Mouse (Mus musculus): ENCODE results near the gene 2010111I01Rik. TPM values are rescaled to one million over a fixed set of nuclear protein-coding genes. Genes with fewer than 3 reads are reported as not detected.

Gene 2010111I01Rik
- total RNA-seq, 2 experiments from 2014 or later = 70.2 to 83.1 TPM

DNA sequence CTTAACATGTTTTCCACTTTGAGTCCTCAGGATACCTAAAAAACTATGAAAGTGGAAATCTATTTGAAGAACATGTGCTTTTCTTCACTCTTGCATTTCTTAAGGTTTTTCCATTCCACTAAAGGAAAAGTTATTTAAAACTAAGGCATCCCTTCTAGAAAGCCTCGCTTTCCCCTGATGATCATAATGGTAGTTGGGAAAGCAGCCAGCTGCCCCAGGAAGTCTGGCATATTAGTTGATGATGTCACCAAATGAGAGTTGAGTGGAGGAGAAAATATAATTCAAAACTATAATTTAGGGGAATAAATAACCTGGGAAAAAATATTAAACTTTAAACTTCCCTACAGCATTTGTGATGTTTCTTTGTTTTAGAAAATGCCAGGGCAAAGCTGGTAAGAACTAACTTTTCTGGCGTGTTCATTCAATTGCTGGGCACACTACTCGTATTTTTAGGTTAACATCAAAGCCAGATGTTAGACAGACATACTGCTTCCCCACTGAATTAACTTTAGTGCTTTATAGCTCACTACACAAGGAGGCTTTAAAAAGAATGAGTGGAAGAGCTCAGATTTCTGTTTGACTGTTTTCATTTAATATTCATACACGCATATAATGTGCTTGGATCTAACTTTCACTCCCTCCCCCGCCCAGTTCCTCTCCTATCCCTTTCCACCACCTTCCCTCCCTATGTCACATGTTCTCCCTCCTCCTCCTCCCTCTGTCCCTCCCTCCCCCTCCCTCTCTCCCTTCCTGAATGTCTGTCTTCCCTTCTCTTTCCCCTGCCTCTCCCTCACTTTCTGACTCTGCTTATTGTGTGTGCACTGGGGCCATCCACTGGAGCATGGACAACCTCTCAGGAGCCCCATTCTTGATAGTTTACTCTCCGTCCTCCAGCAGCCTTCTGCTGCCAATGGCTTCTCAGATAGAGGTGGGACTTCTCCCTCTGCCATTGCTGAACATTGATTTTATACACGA, 58.8 kb downstream of the 2010111I01Rik start:
- no peak for DNase-seq (ENCODE audit: low spot score in 2 of 2)

- no peak for DNase-seq (ENCODE audit: low spot score in 2 of 2)
These were observed 65.3 kb downstream of the 2010111I01Rik start for GRCm38 (mm10) chr13:63030023-63030422.

- DNase-seq (ENCODE audit: low spot score in 2 of 2) = no peak
These were observed 66.6 kb downstream of the 2010111I01Rik start for GRCm38 (mm10) chr13:63031244-63031643.

- no peak for DNase-seq (ENCODE audit: low spot score in 2 of 2)
These were observed 67.7 kb downstream of the 2010111I01Rik start for GRCm38 (mm10) chr13:63032304-63032830.

- peak in 1 of 2 experiments; percentile 64 for DNase-seq (ENCODE audit: low spot score in 2 of 2)
These were observed 68.3 kb downstream of the 2010111I01Rik start for GRCm38 (mm10) chr13:63032958-63033357.

DNA sequence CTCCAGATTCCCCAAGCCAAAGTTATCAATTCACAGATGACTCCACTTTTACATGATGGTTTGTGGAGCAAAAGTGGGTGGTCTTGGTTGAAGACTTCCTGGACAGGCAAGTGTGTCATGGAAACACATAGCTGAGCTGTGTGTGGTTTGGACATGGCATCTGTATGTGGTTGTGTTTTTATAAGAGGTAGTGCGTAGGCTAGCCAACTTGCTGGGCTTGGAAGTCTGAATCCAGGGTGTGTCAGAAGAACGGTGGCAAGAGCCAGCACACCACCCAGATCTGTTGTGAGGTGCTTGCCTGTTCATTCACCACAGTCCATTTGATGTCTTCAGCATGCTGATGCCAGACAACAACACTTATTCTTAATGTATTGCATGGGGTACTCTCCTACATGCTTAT, 68.7 kb downstream of the 2010111I01Rik start:
- no peak for DNase-seq (ENCODE audit: low spot score in 2 of 2)

- no peak for DNase-seq (ENCODE audit: low spot score in 2 of 2)
These were observed 70.0 kb downstream of the 2010111I01Rik start for GRCm38 (mm10) chr13:63034666-63035065.

DNA sequence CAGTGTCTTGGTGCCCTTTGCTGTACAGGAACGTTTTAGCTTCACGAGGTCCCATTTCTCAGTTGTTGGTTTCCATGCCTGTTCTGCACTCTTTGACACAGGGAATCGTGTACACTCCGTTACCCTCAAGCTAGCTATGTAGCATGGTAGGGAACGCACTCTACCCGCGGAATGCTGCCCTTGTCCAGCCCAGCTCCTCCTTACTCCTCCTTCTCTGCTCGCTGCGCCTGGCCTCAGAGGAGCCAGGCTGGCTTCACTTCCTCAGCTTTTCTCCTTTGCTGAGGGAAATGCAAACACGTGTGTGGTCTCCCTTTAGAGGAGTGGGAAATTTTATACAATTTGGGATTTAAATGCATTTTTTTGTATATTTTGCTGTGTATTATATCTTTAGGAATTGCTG, 73.2 kb downstream of the 2010111I01Rik start:
- no peak for DNase-seq (ENCODE audit: low spot score in 2 of 2)

GRCm38 (mm10) chr13:63038415-63038814, 73.7 kb downstream of the 2010111I01Rik start:
- DNase-seq (ENCODE audit: low spot score in 2 of 2) = no peak

DNA sequence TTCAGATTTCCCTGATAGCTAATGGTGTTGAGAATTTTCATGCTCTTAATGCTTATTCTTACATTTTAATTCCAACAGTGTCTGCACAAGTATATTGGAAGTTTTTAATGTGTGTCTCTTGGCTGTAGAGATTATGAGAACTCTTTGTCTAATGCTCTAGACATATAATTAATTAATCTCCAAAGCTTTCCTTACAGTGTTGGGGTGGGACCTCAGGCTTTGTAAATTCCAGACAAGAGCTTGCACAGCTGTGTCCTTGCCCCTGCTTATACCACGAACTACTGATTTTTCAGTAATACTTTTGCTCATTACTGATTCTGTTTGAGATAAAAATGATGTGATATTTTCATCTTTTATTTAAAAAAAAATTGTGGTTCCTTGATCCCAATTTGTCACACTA, 74.2 kb downstream of the 2010111I01Rik start:
- DNase-seq (ENCODE audit: low spot score in 2 of 2) = no peak

DNA sequence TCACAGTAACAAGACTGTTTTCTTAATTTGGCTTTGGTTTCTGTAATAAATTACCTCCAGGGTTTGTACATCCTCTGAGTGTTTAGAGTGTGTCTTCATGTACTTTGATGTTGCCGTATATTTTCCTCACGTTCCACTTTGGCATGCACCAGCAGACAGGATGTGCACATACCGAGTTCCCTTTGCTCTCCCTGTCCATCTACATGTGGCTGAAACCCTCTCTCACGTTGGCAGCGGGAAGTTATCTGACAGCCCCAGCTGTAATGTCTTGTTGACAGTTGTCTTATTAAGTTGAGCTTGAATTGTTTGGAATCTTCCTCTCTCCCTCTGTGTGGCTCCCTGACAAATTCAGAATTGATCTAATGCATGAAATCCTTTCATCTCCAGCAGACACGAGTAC, 74.6 kb downstream of the 2010111I01Rik start:
- no peak for DNase-seq (ENCODE audit: low spot score in 2 of 2)

DNA sequence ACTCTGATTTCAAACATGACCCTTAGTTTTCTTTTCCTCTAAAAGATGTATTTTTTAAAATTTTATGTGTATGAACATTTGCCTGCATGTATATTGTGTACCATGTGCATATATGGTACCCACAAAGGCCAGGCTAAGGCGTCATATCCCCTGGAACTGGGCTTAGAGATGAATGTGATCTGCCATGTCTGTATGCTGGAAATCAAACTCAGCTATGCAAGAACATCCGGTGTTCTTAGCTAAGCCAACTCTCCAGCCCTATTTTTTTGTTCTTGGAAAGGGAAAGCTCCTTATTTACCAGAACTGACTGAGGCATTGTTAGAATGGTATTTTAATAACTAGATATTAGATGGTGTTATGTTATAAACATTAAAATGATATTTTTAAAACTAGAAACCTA, 75.2 kb downstream of the 2010111I01Rik start:
- no peak for DNase-seq (ENCODE audit: low spot score in 2 of 2)

DNA sequence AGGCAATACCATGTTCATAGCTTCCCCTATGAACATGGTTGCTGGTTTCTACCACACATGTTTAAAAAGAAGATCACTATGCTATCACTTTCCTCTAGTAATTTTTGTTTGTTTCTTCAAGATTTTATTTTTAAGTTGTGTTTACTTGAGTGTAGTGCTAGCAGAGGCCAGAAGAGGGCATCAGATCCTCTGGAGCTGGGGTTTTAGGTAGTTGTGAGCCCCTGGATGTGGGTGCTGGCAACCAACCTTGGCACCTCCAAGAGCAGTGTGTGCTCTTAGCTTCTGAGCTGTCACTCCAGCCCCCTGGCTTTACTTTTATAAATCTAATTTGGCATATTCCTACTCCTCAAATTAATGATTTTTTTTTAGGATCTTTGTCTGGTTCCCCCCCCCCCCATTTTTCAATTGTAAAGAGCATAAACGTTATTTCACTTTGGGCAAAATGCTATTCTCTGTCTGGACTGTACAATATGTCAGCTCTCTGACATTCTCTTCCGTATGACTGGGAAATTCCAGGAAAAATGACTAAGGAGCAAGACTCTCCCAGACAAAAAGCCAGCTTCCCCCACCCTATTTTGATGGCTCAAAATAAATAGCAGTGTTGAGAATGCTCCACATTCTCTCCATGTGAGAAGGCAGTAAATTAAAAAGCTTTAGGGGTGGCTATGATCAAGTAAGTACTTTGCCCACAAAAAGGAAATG, 81.0 kb downstream of the 2010111I01Rik start:
- DNase-seq (ENCODE audit: low spot score in 2 of 2) = no peak

DNA sequence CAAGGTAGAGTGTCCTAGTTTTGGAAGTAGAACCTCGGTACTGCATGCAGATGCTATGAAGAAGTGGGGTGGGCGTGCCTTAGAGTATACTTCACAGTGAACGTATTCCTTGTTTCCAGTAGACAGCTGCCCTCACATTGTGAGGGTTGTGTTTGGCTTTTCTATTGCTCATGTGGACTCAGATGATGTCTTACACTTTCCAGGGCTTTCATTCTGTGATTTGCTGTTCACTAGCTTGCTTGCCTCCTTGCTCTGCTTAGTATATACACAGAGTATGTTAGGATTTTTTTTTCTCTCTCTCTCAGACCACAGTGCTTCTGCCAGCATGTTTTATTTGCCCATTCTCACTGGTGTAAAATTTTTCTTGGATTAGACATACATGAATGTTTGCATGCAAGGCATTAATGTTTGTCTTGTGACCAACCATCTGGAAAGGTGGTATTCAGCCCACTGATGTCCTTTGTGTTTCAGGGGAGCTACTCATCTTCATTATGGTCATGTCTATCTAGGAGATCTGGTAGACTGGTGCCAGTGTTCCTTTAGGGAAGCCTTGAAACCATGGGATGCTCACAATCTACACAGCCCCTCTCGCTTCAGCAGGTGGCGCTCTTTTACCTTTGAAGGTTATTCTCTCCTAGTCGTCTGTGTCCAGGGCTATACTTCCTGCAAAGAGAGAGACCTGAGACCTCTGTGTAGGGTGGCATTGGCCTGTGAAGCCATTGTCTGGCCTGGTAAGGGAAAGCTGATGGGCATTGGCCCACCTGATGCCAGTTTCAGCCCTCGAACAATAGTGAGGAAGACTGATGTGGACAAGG, 81.7 kb downstream of the 2010111I01Rik start:
- peak; percentile 58 to 87 for DNase-seq (ENCODE audit: low spot score in 2 of 2)

DNA sequence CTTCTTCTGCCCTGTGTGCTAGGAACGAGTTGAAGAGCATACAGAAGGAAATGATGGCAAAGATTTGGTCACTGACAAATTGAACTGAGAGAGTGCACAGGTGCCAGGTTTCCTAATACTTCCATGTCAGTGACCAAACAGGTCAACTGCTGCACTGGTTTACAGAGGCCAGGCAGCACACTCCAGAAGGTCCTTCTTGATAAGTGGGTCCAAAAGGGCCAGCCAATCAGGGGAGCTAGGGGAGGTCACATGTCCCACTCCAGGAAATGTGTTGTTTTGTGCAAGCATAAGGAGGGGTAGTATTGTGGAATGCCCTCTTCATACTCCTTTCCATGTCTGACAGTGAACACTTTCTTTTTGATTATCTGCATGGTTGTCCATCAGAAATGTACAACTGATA, 99.0 kb downstream of the 2010111I01Rik start:
- DNase-seq (ENCODE audit: low spot score in 2 of 2) = no peak

DNA sequence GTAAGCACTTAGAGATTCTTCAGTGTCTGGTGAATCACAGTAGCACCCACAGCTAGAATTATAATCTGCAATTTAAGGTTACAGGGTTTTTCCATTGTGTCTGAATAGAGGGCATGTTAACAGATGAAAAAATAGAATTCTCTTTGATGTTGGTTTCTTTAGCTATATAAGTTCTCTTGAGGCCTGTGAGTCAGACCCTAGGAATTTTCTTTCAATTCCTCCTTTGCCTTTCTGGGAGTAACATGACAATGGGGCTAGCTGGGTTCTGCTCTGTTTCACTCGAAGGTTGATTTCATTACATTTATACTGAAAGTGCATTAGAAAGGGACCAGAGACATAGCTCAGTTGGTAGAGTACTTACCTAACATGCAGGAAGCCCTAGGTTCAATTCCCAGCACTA, 101.9 kb downstream of the 2010111I01Rik start:
- no peak for DNase-seq (ENCODE audit: low spot score in 2 of 2)

DNA sequence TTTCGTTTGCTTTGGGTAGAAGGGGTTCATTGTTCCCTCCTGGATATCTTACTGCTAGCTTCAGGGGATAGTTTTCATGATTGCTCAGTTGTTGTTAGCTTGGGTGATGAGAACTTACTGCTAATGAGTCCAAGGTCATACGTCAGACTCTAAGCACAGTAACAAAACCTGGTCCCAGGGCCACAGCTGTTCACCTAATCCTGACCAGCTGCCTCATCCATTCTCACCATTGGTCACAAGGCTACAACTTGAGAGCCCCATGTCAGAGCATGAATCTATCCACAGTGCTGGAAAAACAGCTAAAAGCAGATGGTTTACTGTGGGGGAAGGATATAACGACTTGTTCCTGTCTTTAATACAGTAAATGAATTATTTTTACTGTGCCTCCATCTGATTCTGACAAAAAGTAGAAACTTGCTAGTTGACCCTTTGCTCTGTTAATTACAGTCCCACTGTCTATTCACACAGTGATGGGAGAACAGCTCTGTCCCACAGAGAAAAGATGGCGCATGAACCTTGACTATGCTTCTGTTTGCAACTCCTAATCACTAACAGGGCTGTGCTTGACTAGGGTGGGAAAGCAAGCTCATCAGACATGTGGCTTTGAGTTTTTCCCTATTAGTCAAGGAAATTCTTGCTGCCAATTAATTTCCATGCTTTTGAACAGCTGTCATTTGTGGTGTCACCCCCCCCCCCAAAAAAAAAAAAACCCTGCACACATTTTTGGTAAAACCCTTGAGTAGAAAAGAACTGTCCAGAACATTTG, 103.9 kb downstream of the 2010111I01Rik start:
- no peak for DNase-seq (ENCODE audit: low spot score in 2 of 2)

DNA sequence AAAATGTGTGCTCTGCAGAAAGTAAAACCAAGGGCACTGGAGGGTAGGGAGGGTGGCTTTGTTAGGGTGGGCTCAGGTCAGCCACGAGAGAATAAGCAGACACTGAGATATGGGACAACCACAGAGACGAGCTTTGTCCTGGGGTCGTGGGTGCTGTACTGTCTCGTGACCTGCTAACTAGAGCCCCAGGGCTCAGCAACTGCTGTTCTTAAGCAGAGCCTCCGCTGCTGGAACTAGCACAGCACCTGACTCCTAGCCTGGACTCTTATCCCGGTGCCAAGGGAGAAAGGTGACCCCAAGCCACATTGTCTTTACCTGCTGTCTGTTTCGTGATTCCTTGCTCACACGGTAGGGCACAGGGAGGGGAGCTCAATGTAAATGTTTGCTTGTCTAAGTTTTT, 107.2 kb downstream of the 2010111I01Rik start:
- no peak for DNase-seq (ENCODE audit: low spot score in 2 of 2)

GRCm38 (mm10) chr13:63072376-63072775, 107.7 kb downstream of the 2010111I01Rik start:
- DNase-seq (ENCODE audit: low spot score in 2 of 2) = no peak

DNA sequence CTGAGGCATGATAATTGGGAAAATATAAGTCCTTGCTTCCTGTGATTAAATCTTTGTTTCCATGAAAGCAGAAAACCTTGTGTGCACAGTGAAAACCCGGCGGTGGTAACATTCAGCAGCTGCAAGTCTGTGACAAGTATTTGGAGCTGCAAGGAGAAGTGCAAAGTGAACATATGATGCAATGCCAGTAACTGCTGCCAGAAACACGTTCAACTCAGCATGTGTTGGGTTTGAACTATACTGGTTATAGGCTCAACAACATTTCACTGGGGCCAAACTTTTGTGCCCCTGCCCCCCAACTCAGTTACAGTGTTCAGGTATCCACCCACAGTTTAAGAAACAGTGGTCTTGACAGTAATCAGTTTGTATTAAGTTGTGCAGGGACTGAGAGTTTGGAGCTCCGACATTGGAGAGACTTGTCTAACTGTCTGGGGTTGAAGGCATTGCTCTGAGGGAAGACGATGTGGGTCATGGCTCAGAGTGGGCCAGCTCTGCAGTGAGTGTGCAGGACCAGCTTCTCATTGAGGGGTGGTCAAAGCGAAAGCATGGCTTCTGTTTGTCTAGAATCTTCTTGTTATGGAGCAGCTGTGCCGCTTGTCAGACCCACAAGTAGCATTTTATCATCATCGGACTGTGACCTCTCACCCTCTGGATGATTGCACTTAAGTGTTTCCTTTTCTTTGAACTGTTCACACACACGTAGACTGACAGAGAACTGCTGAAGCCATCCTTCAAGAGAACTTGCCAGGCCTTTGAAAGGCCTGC, 109.4 kb downstream of the 2010111I01Rik start:
- peak in 1 of 2 experiments; percentile 34 for DNase-seq (ENCODE audit: low spot score in 2 of 2)
